Mouse (Mus musculus) neural tube, embryonic 10.5 days (tissue): ENCODE measurements around the gene Gnb2.

ENCODE experiments used
- DNase-seq: peaks from one replicate; pipeline ENCODE4 v3.0.0-alpha.2; 2017; ENCODE audit warnings: low spot score; ENCODE audit errors: extremely low spot score

Gene Gnb2

GRCm38 (mm10) chr5:137481897-137482296 is 51.4 kb downstream of the Gnb2 start:
- peak; percentile 35 for DNase-seq

- DNase-seq = peak; percentile 78
Observed at GRCm38 (mm10) chr5:137481138-137481537, 52.2 kb downstream of the Gnb2 start.
